Mouse (Mus musculus) embryonic facial prominence, embryonic 12.5 days (tissue): Measurements from ENCODE around the gene Cldn13. TPM values are rescaled to one million over a fixed set of nuclear protein-coding genes. Genes with fewer than 3 reads are reported as not detected.

ENCODE experiments used
- ATAC-seq: fragments of 200-750 bp; cut with Nextera tagmentation; 2 replicates; pipeline ENCODE4 v1.8.0; 2017; ENCODE audit not compliant: insufficient number of reproducible peaks, insufficient read depth, low FRiP score, low TSS enrichment
- H3K27ac ChIP-seq: fragments of 300-500 bp; sonication (generic); 2 replicates; pipeline ENCODE4 v1.5.1; 2016; ENCODE audit warnings: mild to moderate bottlenecking
- H3K27me3 ChIP-seq: fragments of 300-500 bp; sonication (generic); 2 replicates; pipeline ENCODE4 v1.6.1; 2016; ENCODE audit warnings: mild to moderate bottlenecking, moderate library complexity
- H3K36me3 ChIP-seq: fragments of 300-500 bp; sonication (generic); 2 replicates; pipeline ENCODE4 v1.6.1; 2016; ENCODE audit warnings: mild to moderate bottlenecking
- H3K4me1 ChIP-seq: fragments of 300-500 bp; sonication (generic); 2 replicates; pipeline ENCODE4 v1.6.1; 2016
- H3K4me2 ChIP-seq: fragments of 300-500 bp; sonication (generic); replicated peaks from 2 replicates; pipeline ENCODE4 v1.6.1; 2016; ENCODE audit warnings: mild to moderate bottlenecking, moderate library complexity
- H3K4me3 ChIP-seq: fragments of 300-500 bp; sonication (generic); 2 replicates; pipeline ENCODE4 v1.5.1; 2016; ENCODE audit warnings: mild to moderate bottlenecking
- H3K9ac ChIP-seq: fragments of 300-500 bp; sonication (generic); 2 replicates; pipeline ENCODE4 v1.6.1; 2016; ENCODE audit warnings: mild to moderate bottlenecking, moderate library complexity
- H3K9me3 ChIP-seq: fragments of 300-500 bp; sonication (generic); 2 replicates; pipeline ENCODE4 v1.6.1; 2016; ENCODE audit warnings: mild to moderate bottlenecking, moderate library complexity
- WGBS: fragments of 180-500 bp; shearing (Covaris S2); methylation state at CpG from one replicate; pipeline ENCODE4 v1.1.7; 2016; 5-methylcytosine and 5-hydroxymethylcytosine counted together
- polyA plus RNA-seq: library from polyadenylated mRNA; unstranded; fragments of >200 nt; fragmentation: Nextera tagmentation; extraction: Ambion mirVana; gene quantifications from 2 replicates; pipeline ENCODE4 v1.2.1, GENCODE M21; 2016

Cldn13 gene
- polyA plus RNA-seq, 1 experiment from 2014 or later = 2.4 TPM

GRCm38 (mm10) chr5:134890601-134891054, 24.7 kb downstream of the Cldn13 start:
- Histone ChIP-seq H3K36me3 (no peaks in the 10 kb centered on the region), H3K27ac (no peak overlapping the region), H3K9me3 (no peaks in the 10 kb centered on the region), H3K4me2 (no peak overlapping the region), H3K27me3 (peaks cover 5% of the 10 kb centered on the region; the same call in 1 of the 2 replicates), H3K4me3 (no peak overlapping the region), H3K4me1 (peaks cover 12% of the 10 kb centered on the region; the same call in 1 of the 2 replicates), H3K9ac (no peak overlapping the region)
- WGBS = 58% methylated on average over 6 of the region's 6 CpGs
- no peak for ATAC-seq

- Histone ChIP-seq H3K4me2 (no peak overlapping the region), H3K4me3 (no peak overlapping the region), H3K27ac (no peak overlapping the region), H3K36me3 (no peaks in the 10 kb centered on the region), H3K27me3 (peaks cover 5% of the 10 kb centered on the region; the same call in 1 of the 2 replicates), H3K9ac (no peak overlapping the region), H3K9me3 (no peaks in the 10 kb centered on the region), H3K4me1 (no peaks in the 10 kb centered on the region)
- ATAC-seq = no peak
- WGBS = 88% methylated on average over 7 of the region's 7 CpGs
Measured at GRCm38 (mm10) chr5:134888505-134888904, 26.8 kb downstream of the Cldn13 start.

- no peak overlapping the region for H3K27ac ChIP-seq
- peaks cover 5% of the 10 kb centered on the region; the same call in 1 of the 2 replicates for H3K27me3 ChIP-seq
- no peaks in the 10 kb centered on the region for H3K9me3 ChIP-seq
- no peak overlapping the region for H3K4me3 ChIP-seq
- no peaks in the 10 kb centered on the region for H3K4me1 ChIP-seq
- H3K4me2 ChIP-seq = no peak overlapping the region
- H3K9ac ChIP-seq = no peak overlapping the region
- no peaks in the 10 kb centered on the region for H3K36me3 ChIP-seq
- WGBS = 61% methylated on average over 18 of the region's 18 CpGs
- ATAC-seq = no peak; the same call in 1 of the 2 replicates
Measured at GRCm38 (mm10) chr5:134887447-134888335, 27.6 kb downstream of the Cldn13 start.

- Histone ChIP-seq H3K36me3 (no peaks in the 10 kb centered on the region), H3K9me3 (no peaks in the 10 kb centered on the region), H3K4me2 (no peak overlapping the region), H3K9ac (no peak overlapping the region), H3K4me1 (no peaks in the 10 kb centered on the region), H3K27me3 (peaks cover 5% of the 10 kb centered on the region; the same call in 1 of the 2 replicates), H3K27ac (no peak overlapping the region), H3K4me3 (no peak overlapping the region)
- no peak for ATAC-seq
- 61% methylated on average over 3 of the region's 3 CpGs for WGBS
Measured at GRCm38 (mm10) chr5:134883077-134883476, 32.2 kb downstream of the Cldn13 start.

- WGBS = 74% methylated on average over 10 of the region's 10 CpGs
Measured at GRCm38 (mm10) chr5:134876801-134877200, 38.5 kb downstream of the Cldn13 start.

GRCm38 (mm10) chr5:134875245-134875644, 40.1 kb downstream of the Cldn13 start:
- H3K4me3 ChIP-seq = no peak overlapping the region
- no peak for ATAC-seq
- H3K9ac ChIP-seq = no peak overlapping the region
- H3K27me3 ChIP-seq = 0 out of 2 replicates have a peak, but pooled peaks cover 3% of the 10 kb centered on the region
- 94% methylated on average over 5 of the region's 5 CpGs for WGBS
- H3K9me3 ChIP-seq = no peaks in the 10 kb centered on the region
- no peak overlapping the region for H3K4me2 ChIP-seq
- peaks cover 8% of the 10 kb centered on the region for H3K4me1 ChIP-seq
- no peak overlapping the region for H3K27ac ChIP-seq
- H3K36me3 ChIP-seq = no peaks in the 10 kb centered on the region

More at GRCm38 (mm10) chr5:134876801-134877200, 38.5 kb downstream of the Cldn13 start:
- H3K4me1 ChIP-seq = peaks cover 8% of the 10 kb centered on the region
- no peaks in the 10 kb centered on the region for H3K9me3 ChIP-seq
- H3K36me3 ChIP-seq = no peaks in the 10 kb centered on the region
- 0 out of 2 replicates have a peak overlapping the region, but pooled peaks have one; percentile 30 for H3K27ac ChIP-seq
- H3K9ac ChIP-seq = no peak overlapping the region
- H3K4me2 ChIP-seq = no peak overlapping the region
- H3K27me3 ChIP-seq = 0 out of 2 replicates have a peak, but pooled peaks cover 3% of the 10 kb centered on the region
- no peak for ATAC-seq
- no peak overlapping the region for H3K4me3 ChIP-seq

GRCm38 (mm10) chr5:134873956-134874879, 41.1 kb downstream of the Cldn13 start:
- 0 out of 2 replicates have a peak, but pooled peaks cover 3% of the 10 kb centered on the region for H3K27me3 ChIP-seq
- ATAC-seq = no peak
- no peak overlapping the region for H3K4me3 ChIP-seq
- no peaks in the 10 kb centered on the region for H3K9me3 ChIP-seq
- H3K4me1 ChIP-seq = peaks cover 8% of the 10 kb centered on the region
- no peak overlapping the region for H3K4me2 ChIP-seq
- no peak overlapping the region for H3K9ac ChIP-seq
- WGBS = 73% methylated on average over 21 of the region's 21 CpGs
- H3K36me3 ChIP-seq = no peaks in the 10 kb centered on the region
- H3K27ac ChIP-seq = no peak overlapping the region

GRCm38 (mm10) chr5:134873034-134873433, 42.3 kb downstream of the Cldn13 start:
- H3K27ac ChIP-seq = no peak overlapping the region
- H3K9ac ChIP-seq = no peak overlapping the region
- H3K27me3 ChIP-seq = 0 out of 2 replicates have a peak, but pooled peaks cover 3% of the 10 kb centered on the region
- H3K4me2 ChIP-seq = no peak overlapping the region
- H3K36me3 ChIP-seq = no peaks in the 10 kb centered on the region
- no peak for ATAC-seq
- peaks cover 14% of the 10 kb centered on the region for H3K4me1 ChIP-seq
- no peaks in the 10 kb centered on the region for H3K9me3 ChIP-seq
- 82% methylated on average over 8 of the region's 8 CpGs for WGBS
- no peak overlapping the region for H3K4me3 ChIP-seq

GRCm38 (mm10) chr5:134872597-134872996, 42.7 kb downstream of the Cldn13 start:
- Histone ChIP-seq H3K9me3 (no peaks in the 10 kb centered on the region), H3K27ac (no peak overlapping the region), H3K4me1 (peaks cover 18% of the 10 kb centered on the region), H3K4me3 (no peak overlapping the region), H3K27me3 (0 out of 2 replicates have a peak, but pooled peaks cover 3% of the 10 kb centered on the region), H3K4me2 (no peak overlapping the region), H3K9ac (no peak overlapping the region), H3K36me3 (no peaks in the 10 kb centered on the region)
- 57% methylated on average over 5 of the region's 5 CpGs for WGBS
- no peak for ATAC-seq

GRCm38 (mm10) chr5:134868506-134868905, 46.8 kb downstream of the Cldn13 start:
- Histone ChIP-seq H3K4me1 (peaks cover 19% of the 10 kb centered on the region), H3K36me3 (no peaks in the 10 kb centered on the region), H3K27me3 (no peaks in the 10 kb centered on the region), H3K27ac (peak overlapping the region; percentile 87), H3K4me3 (no peak overlapping the region), H3K9me3 (no peaks in the 10 kb centered on the region), H3K4me2 (no peak overlapping the region), H3K9ac (no peak overlapping the region)
- 76% methylated on average over 5 of the region's 5 CpGs for WGBS
- no peak for ATAC-seq
